Mouse (Mus musculus): ENCODE results near the gene Dyrk3. TPM values are rescaled to one million over a fixed set of nuclear protein-coding genes. Genes with fewer than 3 reads are reported as not detected.
"Not testable (repeated sequence)": the region's sequence is repeated elsewhere in the genome, so short reads cannot be mapped to it uniquely, and the experiment has no call there.

Gene Dyrk3
- polyA plus RNA-seq, 1 experiment from 2014 or later = 7.1 TPM

GRCm38 (mm10) chr1:131153018-131153629 lies 15.0 kb upstream of the Dyrk3 start, which contains the start of gene Eif2d:
TSS of gene Eif2d (plus strand) at chr1:131153181.
- Histone ChIP-seq H3K27me3 (no peaks in the 10 kb centered on the region), H3K36me3 (peaks cover 3% of the 10 kb centered on the region), H3K4me1 (peaks cover 15% of the 10 kb centered on the region; the same call in 1 of the 2 replicates), H3K4me2 (replicated peaks) (peak within 1 kb of the TSS; percentile 83), H3K27ac (replicated peaks) (peak within 1 kb of the TSS; percentile 58; the same call in 1 of the 2 replicates), H3K4me3 (replicated peaks) (peak within 1 kb of the TSS; percentile 83), H3K9ac (peak within 1 kb of the TSS; percentile 78), H3K9me3 (replicated peaks) (no peaks in the 10 kb centered on the region)
- ATAC-seq (ENCODE audit: insufficient number of reproducible peaks, low FRiP score, low TSS enrichment, low read depth) = peak; percentile 96
- WGBS = under 1% methylated on average over 27 of the region's 27 CpGs

- ATAC-seq (ENCODE audit: insufficient number of reproducible peaks, low FRiP score, low TSS enrichment, low read depth) = no peak
- Histone ChIP-seq H3K9me3 (replicated peaks) (no peaks in the 10 kb centered on the region), H3K4me2 (replicated peaks) (no peak overlapping the region), H3K4me1 (peaks cover 10% of the 10 kb centered on the region; the same call in 1 of the 2 replicates), H3K27ac (replicated peaks) (no peak overlapping the region), H3K36me3 (no peaks in the 10 kb centered on the region), H3K4me3 (replicated peaks) (no peak overlapping the region), H3K9ac (no peak overlapping the region), H3K27me3 (no peaks in the 10 kb centered on the region)
- 68% methylated on average over 1 of the region's 1 CpGs for WGBS
Measured at GRCm38 (mm10) chr1:131149496-131149895, 11.4 kb upstream of the Dyrk3 start.

GRCm38 (mm10) chr1:131146181-131146614 lies 8.1 kb upstream of the Dyrk3 start:
- no peaks in the 10 kb centered on the region for H3K27me3 ChIP-seq
- H3K9me3 ChIP-seq (replicated peaks) = no peaks in the 10 kb centered on the region
- no peak for ATAC-seq (ENCODE audit: insufficient number of reproducible peaks, low FRiP score, low TSS enrichment, low read depth)
- WGBS = 79% methylated on average over 3 of the region's 3 CpGs
- H3K4me2 ChIP-seq (replicated peaks) = no peak overlapping the region
- no peak overlapping the region for H3K4me3 ChIP-seq (replicated peaks)
- no peaks in the 10 kb centered on the region for H3K36me3 ChIP-seq
- no peak overlapping the region for H3K9ac ChIP-seq
- no peaks in the 10 kb centered on the region for H3K4me1 ChIP-seq
- no peak overlapping the region for H3K27ac ChIP-seq (replicated peaks)

- H3K27ac ChIP-seq (replicated peaks); ATAC-seq (ENCODE audit: insufficient number of reproducible peaks, low FRiP score, low TSS enrichment, low read depth); H3K9me3 ChIP-seq (replicated peaks); H3K9ac ChIP-seq; H3K4me1 ChIP-seq; H3K4me3 ChIP-seq (replicated peaks); H3K4me2 ChIP-seq (replicated peaks); H3K27me3 ChIP-seq; H3K36me3 ChIP-seq: not testable (repeated sequence)
- 74% methylated on average over 3 of the region's 3 CpGs for WGBS
Measured at GRCm38 (mm10) chr1:131145222-131145621, 7.1 kb upstream of the Dyrk3 start.

GRCm38 (mm10) chr1:131142472-131142871 lies 4.3 kb upstream of the Dyrk3 start:
- WGBS = 72% methylated on average over 1 of the region's 1 CpGs
- Histone ChIP-seq H3K36me3 (no peaks in the 10 kb centered on the region), H3K9ac (no peak overlapping the region), H3K27me3 (no peaks in the 10 kb centered on the region), H3K4me1 (0 out of 2 replicates have a peak, but pooled peaks cover 2% of the 10 kb centered on the region), H3K4me3 (replicated peaks) (no peak overlapping the region), H3K4me2 (replicated peaks) (no peak overlapping the region), H3K27ac (replicated peaks) (no peak overlapping the region), H3K9me3 (replicated peaks) (no peaks in the 10 kb centered on the region)
- ATAC-seq (ENCODE audit: insufficient number of reproducible peaks, low FRiP score, low TSS enrichment, low read depth) = no peak

- no peak overlapping the region for H3K4me2 ChIP-seq (replicated peaks)
- H3K9ac ChIP-seq = no peak overlapping the region
- H3K27me3 ChIP-seq = no peaks in the 10 kb centered on the region
- ATAC-seq (ENCODE audit: insufficient number of reproducible peaks, low FRiP score, low TSS enrichment, low read depth) = no peak
- 0 out of 2 replicates have a peak, but pooled peaks cover 2% of the 10 kb centered on the region for H3K4me1 ChIP-seq
- H3K4me3 ChIP-seq (replicated peaks) = no peak overlapping the region
- no peak overlapping the region for H3K27ac ChIP-seq (replicated peaks)
- no peaks in the 10 kb centered on the region for H3K36me3 ChIP-seq
- 58% methylated on average over 2 of the region's 2 CpGs for WGBS
- no peaks in the 10 kb centered on the region for H3K9me3 ChIP-seq (replicated peaks)
Measured at GRCm38 (mm10) chr1:131141449-131141848, 3.3 kb upstream of the Dyrk3 start.

GRCm38 (mm10) chr1:131139102-131140095 lies 1.3 kb upstream of the Dyrk3 start:
- Histone ChIP-seq H3K27me3 (no peaks in the 10 kb centered on the region), H3K36me3 (no peaks in the 10 kb centered on the region), H3K9ac (no peak overlapping the region), H3K9me3 (replicated peaks) (no peaks in the 10 kb centered on the region), H3K4me1 (0 out of 2 replicates have a peak, but pooled peaks cover 6% of the 10 kb centered on the region), H3K4me3 (replicated peaks) (peak overlapping the region; percentile 78), H3K27ac (replicated peaks) (peak overlapping the region; percentile 96), H3K4me2 (replicated peaks) (peak overlapping the region; percentile 90)
- ATAC-seq (ENCODE audit: insufficient number of reproducible peaks, low FRiP score, low TSS enrichment, low read depth) = no peak
- WGBS = 40% methylated on average over 11 of the region's 11 CpGs

- H3K9me3 ChIP-seq (replicated peaks) = no peaks in the 10 kb centered on the region
- H3K27me3 ChIP-seq = no peaks in the 10 kb centered on the region
- H3K4me2 ChIP-seq (replicated peaks) = peak overlapping the region; percentile 90
- H3K36me3 ChIP-seq = no peaks in the 10 kb centered on the region
- H3K9ac ChIP-seq = peak overlapping the region; percentile 54
- 0 out of 2 replicates have a peak, but pooled peaks cover 6% of the 10 kb centered on the region for H3K4me1 ChIP-seq
- peak overlapping the region; percentile 78 for H3K4me3 ChIP-seq (replicated peaks)
- WGBS = under 1% methylated on average over 36 of the region's 36 CpGs
- peak overlapping the region; percentile 96; the same call in 1 of the 2 replicates for H3K27ac ChIP-seq (replicated peaks)
- ATAC-seq (ENCODE audit: insufficient number of reproducible peaks, low FRiP score, low TSS enrichment, low read depth) = peak; percentile 75
Measured at GRCm38 (mm10) chr1:131137717-131138118, 422 bp downstream of the Dyrk3 start.

- no peaks in the 10 kb centered on the region for H3K9me3 ChIP-seq (replicated peaks)
- H3K4me1 ChIP-seq = 0 out of 2 replicates have a peak, but pooled peaks cover 6% of the 10 kb centered on the region
- 15% methylated on average over 5 of the region's 5 CpGs for WGBS
- no peak for ATAC-seq (ENCODE audit: insufficient number of reproducible peaks, low FRiP score, low TSS enrichment, low read depth)
- H3K4me2 ChIP-seq (replicated peaks) = 0 out of 2 replicates have a peak overlapping the region, but pooled peaks have one; percentile 90
- no peak overlapping the region for H3K9ac ChIP-seq
- no peaks in the 10 kb centered on the region for H3K36me3 ChIP-seq
- no peak overlapping the region for H3K27ac ChIP-seq (replicated peaks)
- 0 out of 2 replicates have a peak overlapping the region, but pooled peaks have one; percentile 11 for H3K4me3 ChIP-seq (replicated peaks)
- H3K27me3 ChIP-seq = no peaks in the 10 kb centered on the region
Measured at GRCm38 (mm10) chr1:131137111-131137510, 1.0 kb downstream of the Dyrk3 start.

- no peaks in the 10 kb centered on the region for H3K9me3 ChIP-seq (replicated peaks)
- H3K9ac ChIP-seq = no peak overlapping the region
- no peak overlapping the region for H3K4me3 ChIP-seq (replicated peaks)
- 0 out of 2 replicates have a peak, but pooled peaks cover 6% of the 10 kb centered on the region for H3K4me1 ChIP-seq
- WGBS = 69% methylated on average over 10 of the region's 10 CpGs
- no peaks in the 10 kb centered on the region for H3K36me3 ChIP-seq
- H3K27ac ChIP-seq (replicated peaks) = no peak overlapping the region
- no peaks in the 10 kb centered on the region for H3K27me3 ChIP-seq
- ATAC-seq (ENCODE audit: insufficient number of reproducible peaks, low FRiP score, low TSS enrichment, low read depth) = no peak
- H3K4me2 ChIP-seq (replicated peaks) = no peak overlapping the region
Measured at GRCm38 (mm10) chr1:131135960-131136629, 2.0 kb downstream of the Dyrk3 start.
